Mouse (Mus musculus) cortical plate, adult 2 months (tissue): ENCODE data around the gene Myrf.

Experiments
- CTCF ChIP-seq: fragments of 200-500 bp; IDR thresholded peaks from 2 replicates; pipeline ENCODE4 v1.5.1; 2011; ENCODE audit warnings: mild to moderate bottlenecking, control low read depth, low read length; ENCODE audit not compliant: insufficient read depth; ENCODE audit errors: extremely low read depth
- POLR2A ChIP-seq: fragments of 200-500 bp; IDR thresholded peaks from 2 replicates; pipeline ENCODE4 v1.6.1; 2011; ENCODE audit warnings: mild to moderate bottlenecking, low read length, control low read depth; ENCODE audit not compliant: insufficient read depth; ENCODE audit errors: extremely low read depth

DNA sequence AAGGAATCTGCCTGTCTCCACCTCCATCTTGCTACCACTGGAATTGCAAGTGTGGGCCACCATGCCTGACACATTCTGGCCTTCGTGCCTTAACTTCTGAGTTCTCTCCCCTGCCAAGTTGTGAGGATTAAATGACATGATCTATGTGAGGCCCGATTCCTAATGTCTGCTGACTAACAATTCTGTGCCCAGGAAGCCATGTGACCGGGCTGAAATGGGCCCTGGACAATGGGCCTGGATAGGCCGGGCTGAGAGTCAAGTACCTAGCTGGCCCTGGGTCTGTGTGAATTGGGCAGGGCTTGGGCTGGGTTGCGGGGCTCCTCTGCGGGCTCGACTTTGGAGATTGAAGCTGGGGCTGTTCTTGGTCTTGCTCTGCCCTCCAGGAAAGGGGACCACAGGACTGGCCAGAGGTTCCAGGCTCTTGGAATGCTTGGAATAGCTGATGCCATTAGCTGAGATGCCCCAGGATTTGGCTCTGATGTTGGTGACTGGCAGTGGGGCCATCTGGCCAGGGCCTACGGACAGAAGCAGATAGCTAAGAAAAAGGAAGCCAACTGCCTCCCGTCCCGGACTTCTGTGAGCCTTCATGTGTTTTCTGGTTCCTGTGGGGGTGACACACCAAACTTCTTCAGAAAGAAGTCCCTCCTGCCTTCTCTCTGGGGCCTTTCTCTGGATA is 26.6 kb downstream of the Myrf start:
- TF ChIP-seq CTCF (no peak), POLR2A (no peak)
